Comparison of ENCODE assay signal across 8 mouse cellular contexts in the genomic region with DNA sequence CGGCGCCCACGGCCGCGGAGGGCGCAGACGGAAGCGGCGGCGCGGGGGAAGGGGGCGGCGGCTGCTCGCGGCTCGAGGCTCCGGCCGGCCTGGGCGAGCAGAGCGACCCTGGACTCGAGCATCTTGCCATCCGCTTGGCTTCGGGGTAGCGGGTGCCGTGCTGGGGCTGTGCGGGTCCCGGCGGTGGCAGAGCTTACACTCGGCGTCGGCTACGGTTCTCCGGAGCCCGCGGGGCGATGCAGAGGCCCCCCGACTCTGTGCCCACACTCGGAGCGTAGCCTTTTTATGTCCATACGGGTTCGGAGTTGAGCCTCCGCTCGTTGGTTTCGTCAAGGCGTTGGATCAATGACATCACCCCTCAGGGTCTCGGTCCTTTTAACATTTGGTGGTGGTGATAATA. TPM values are rescaled to one million over a fixed set of nuclear protein-coding genes. Genes with fewer than 3 reads are reported as not detected.
A peak's percentile ranks its signal among the peaks of the same experiment; 100 is the strongest.
DNase-seq lines count a peak whose midpoint lies in the region; ATAC-seq and TF ChIP-seq lines count a peak whose summit lies in the region.

No protein-coding gene starts in this region.

- H3K9ac ChIP-seq in kidney, embryonic 15.5 days: peak overlapping the region; percentile 95
- peak overlapping the region; percentile 84 for H3K9ac ChIP-seq in forebrain, postnatal 0 days

- H3K4me2 ChIP-seq in kidney, embryonic 15.5 days: peak overlapping the region; percentile 73
- peak overlapping the region; percentile 61 for H3K4me2 ChIP-seq in forebrain, postnatal 0 days (ENCODE audit: low read depth)

- DNase-seq in kidney, adult 11 months: no peak
- DNase-seq in Patski (ENCODE audit: low read depth, low spot score): no peak
- DNase-seq in forebrain, postnatal 0 days: peak; percentile 37
- no peak for DNase-seq in frontal cortex, postnatal 14 days (ENCODE audit: low spot score in 2 of 2)
- no peak for DNase-seq in left cerebral cortex, postnatal 36 days (ENCODE audit: low spot score in 2 of 2)
- DNase-seq in thymus, postnatal 36 days: no peak

- peak; percentile 27 for ATAC-seq in kidney, embryonic 15.5 days (replicated peaks; ENCODE audit: low FRiP score)
- peak; percentile 6 for ATAC-seq in Patski
- peak; percentile 53 for ATAC-seq in forebrain, postnatal 0 days

- no peaks in the 10 kb centered on the region for H3K27me3 ChIP-seq in kidney, embryonic 15.5 days
- H3K27me3 ChIP-seq in Patski: no peaks in the 10 kb centered on the region
- no peaks in the 10 kb centered on the region for H3K27me3 ChIP-seq in forebrain, postnatal 0 days (ENCODE audit: insufficient read depth, low read length)
- H3K27me3 ChIP-seq in megakaryocyte, embryonic 14.5 days (replicated peaks): no peaks in the 10 kb centered on the region

- WGBS in kidney, embryonic 15.5 days: 0% methylated on average over 40 of the region's 46 CpGs
- WGBS in forebrain, postnatal 0 days: under 1% methylated on average over 29 of the region's 46 CpGs

- POLR2A ChIA-PET in Patski (lab: Charles Lee): interaction anchor here (0.5 to 1.6 kb wide), 3 partner anchors 10 to 129 kb away, joined by 4 to 5 read pairs (median 4); no protein-coding TSS in a partner anchor

- no peaks in the 10 kb centered on the region for H3K9me3 ChIP-seq in kidney, embryonic 15.5 days (replicated peaks)
- no peaks in the 10 kb centered on the region for H3K9me3 ChIP-seq in forebrain, postnatal 0 days (ENCODE audit: low read length)
- H3K9me3 ChIP-seq in megakaryocyte, embryonic 14.5 days: no peaks in the 10 kb centered on the region

- peaks cover 77% of the 10 kb centered on the region for H3K4me1 ChIP-seq in kidney, embryonic 15.5 days
- peaks cover 15% of the 10 kb centered on the region for H3K4me1 ChIP-seq in forebrain, postnatal 0 days (ENCODE audit: insufficient read depth)
- H3K4me1 ChIP-seq in megakaryocyte, embryonic 14.5 days: peaks cover 70% of the 10 kb centered on the region

- in situ Hi-C loops in Patski (cut with MboI; ENCODE audit: low pct_unique_long_range_greater_than_20kb): no loop called here

- H3K27ac ChIP-seq in kidney, embryonic 15.5 days: peak overlapping the region; percentile 83
- peak overlapping the region; percentile 78 for H3K27ac ChIP-seq in forebrain, postnatal 0 days (ENCODE audit: low read depth, low read length)

- CTCF ChIA-PET in Patski (lab: Charles Lee): interaction anchor here (2.6 kb wide), 1 partner anchor 7 kb away, joined by 11 read pairs; no protein-coding TSS in a partner anchor

- intact Hi-C loops in left cerebral cortex, postnatal 36 days (cut with DNase I): no loop called here

- peaks cover 43% of the 10 kb centered on the region for H3K36me3 ChIP-seq in kidney, embryonic 15.5 days
- peaks cover 31% of the 10 kb centered on the region for H3K36me3 ChIP-seq in forebrain, postnatal 0 days (ENCODE audit: insufficient read depth)
- peaks cover 54% of the 10 kb centered on the region for H3K36me3 ChIP-seq in megakaryocyte, embryonic 14.5 days (replicated peaks; ENCODE audit: low read length)

- H3K4me3 ChIP-seq in kidney, embryonic 15.5 days (replicated peaks): peak overlapping the region; percentile 99
- H3K4me3 ChIP-seq in forebrain, postnatal 0 days (ENCODE audit: low read depth, low read length): peak overlapping the region; percentile 84
- H3K4me3 ChIP-seq in megakaryocyte, embryonic 14.5 days (replicated peaks): peak overlapping the region; percentile 97

- TF ChIP-seq CTCF in Patski (IDR thresholded peaks at IDR 0.05): no peak
- TF ChIP-seq CTCF in forebrain, postnatal 0 days (IDR thresholded peaks at IDR 0.05; ENCODE audit: low read depth): no peak

RNA-seq across cellular contexts. Expression of gene Gcn1l1, which starts 0.3 kb away (rescaled TPM):
- polyA plus RNA-seq in kidney, embryonic 15.5 days (2015; fragmentation: Nextera tagmentation; extraction: Ambion mirVana): 44.3 and 49.3 TPM in 2 replicates
- polyA plus RNA-seq in Patski (2021): 97.6 TPM
- total RNA-seq in forebrain, postnatal 0 days (2014; rRNA removed): 51.9 and 74.4 TPM in 2 replicates
- polyA plus RNA-seq in forebrain, postnatal 0 days (2015; fragmentation: Nextera tagmentation; extraction: Ambion mirVana): 19.4 and 22.4 TPM in 2 replicates
- 25.1 and 30.4 TPM in 2 replicates for polyA plus RNA-seq in megakaryocyte, embryonic 14.5 days (2012; ENCODE audit: insufficient read depth, low replicate concordance)
- 10 to 100 TPM; 61.2 to 69.0 TPM for total RNA-seq in left cerebral cortex, postnatal 36 days (2021)

RNA-seq across cellular contexts. Expression of gene Rplp0, which starts 6.1 kb away (rescaled TPM):
- polyA plus RNA-seq in kidney, embryonic 15.5 days (2015; fragmentation: Nextera tagmentation; extraction: Ambion mirVana): 1,539 and 1,600 TPM in 2 replicates
- 1,079 TPM for polyA plus RNA-seq in Patski (2021)
- total RNA-seq in forebrain, postnatal 0 days (2014; rRNA removed): 1,794 and 2,056 TPM in 2 replicates
- polyA plus RNA-seq in forebrain, postnatal 0 days (2015; fragmentation: Nextera tagmentation; extraction: Ambion mirVana): 842 and 978 TPM in 2 replicates
- polyA plus RNA-seq in megakaryocyte, embryonic 14.5 days (2012; ENCODE audit: insufficient read depth, low replicate concordance): 975 and 2,538 TPM in 2 replicates
- total RNA-seq in left cerebral cortex, postnatal 36 days (2021): 100 to 1,000 TPM; 173 to 213 TPM

RNA-seq across cellular contexts. Expression of gene Pxn, which starts 58.9 kb away (rescaled TPM):
- polyA plus RNA-seq in kidney, embryonic 15.5 days (2015; fragmentation: Nextera tagmentation; extraction: Ambion mirVana): 51.7 and 56.1 TPM in 2 replicates
- 136 TPM for polyA plus RNA-seq in Patski (2021)
- 23.5 and 29.8 TPM in 2 replicates for total RNA-seq in forebrain, postnatal 0 days (2014; rRNA removed)
- polyA plus RNA-seq in forebrain, postnatal 0 days (2015; fragmentation: Nextera tagmentation; extraction: Ambion mirVana): 14.1 and 14.8 TPM in 2 replicates
- polyA plus RNA-seq in megakaryocyte, embryonic 14.5 days (2012; ENCODE audit: insufficient read depth, low replicate concordance): 63.1 and 67.7 TPM in 2 replicates
- 10 to 100 TPM; 15.1 to 24.7 TPM for total RNA-seq in left cerebral cortex, postnatal 36 days (2021)
